Mouse (Mus musculus) lung, embryonic 14.5 days (tissue): Measurements from ENCODE around the gene Mov10l1. TPM values are rescaled to one million over a fixed set of nuclear protein-coding genes. Genes with fewer than 3 reads are reported as not detected.

Experiments used
- ATAC-seq: fragments of 200-750 bp; cut with Nextera tagmentation; 2 replicates; pipeline ENCODE4 v1.8.0; 2017; ENCODE audit warnings: mild to moderate bottlenecking, moderate TSS enrichment, moderate library complexity; ENCODE audit not compliant: insufficient read depth
- DNase-seq: peaks from one replicate; pipeline ENCODE4 v3.0.0-alpha.2; 2015
- H3K27ac ChIP-seq: fragments of 300-500 bp; sonication (generic); 2 replicates; pipeline ENCODE4 v1.5.1; 2014; ENCODE audit warnings: low read depth, mild to moderate bottlenecking, moderate library complexity
- H3K27me3 ChIP-seq: fragments of 300-500 bp; sonication (generic); 2 replicates; pipeline ENCODE4 v1.6.1; 2014; ENCODE audit warnings: low read length, control low read depth; ENCODE audit not compliant: insufficient read depth
- H3K36me3 ChIP-seq: fragments of 300-500 bp; sonication (generic); 2 replicates; pipeline ENCODE4 v1.6.1; 2014; ENCODE audit warnings: control low read depth; ENCODE audit not compliant: insufficient read depth
- H3K4me1 ChIP-seq: fragments of 300-500 bp; sonication (generic); 2 replicates; pipeline ENCODE4 v1.6.1; 2014; ENCODE audit warnings: antibody characterized with exemption, control low read depth; ENCODE audit not compliant: insufficient read depth
- H3K4me2 ChIP-seq: fragments of 300-500 bp; sonication (generic); 2 replicates; pipeline ENCODE4 v1.6.1; 2014; ENCODE audit warnings: mild to moderate bottlenecking
- H3K4me3 ChIP-seq: fragments of 300-500 bp; sonication (generic); 2 replicates; pipeline ENCODE4 v1.5.1; 2014; ENCODE audit warnings: low read depth, low read length
- H3K9ac ChIP-seq: fragments of 300-500 bp; sonication (generic); 2 replicates; pipeline ENCODE4 v1.6.1; 2014
- H3K9me3 ChIP-seq: fragments of 300-500 bp; sonication (generic); 2 replicates; pipeline ENCODE4 v1.6.1; 2016; ENCODE audit warnings: low read depth, low read length, control low read depth
- CTCF ChIP-seq: IDR thresholded peaks from 2 replicates; pipeline ENCODE4 v1.5.1; 2016; ENCODE audit warnings: antibody characterized with exemption, low read depth
- WGBS: fragments of 180-500 bp; shearing (Covaris S2); extraction: QIAGEN DNeasy Blood & Tissue Kit; methylation state at CpG from one replicate; pipeline ENCODE4 v1.1.7; 2014; 5-methylcytosine and 5-hydroxymethylcytosine counted together
- polyA plus RNA-seq: library from polyadenylated mRNA; unstranded; fragments of >200 nt; fragmentation: Nextera tagmentation; extraction: Ambion mirVana; gene quantifications from 2 replicates; pipeline ENCODE4 v1.2.1, GENCODE M21; 2014

Mov10l1 gene
- polyA plus RNA-seq, 1 experiment from 2014 or later = not detected

DNA sequence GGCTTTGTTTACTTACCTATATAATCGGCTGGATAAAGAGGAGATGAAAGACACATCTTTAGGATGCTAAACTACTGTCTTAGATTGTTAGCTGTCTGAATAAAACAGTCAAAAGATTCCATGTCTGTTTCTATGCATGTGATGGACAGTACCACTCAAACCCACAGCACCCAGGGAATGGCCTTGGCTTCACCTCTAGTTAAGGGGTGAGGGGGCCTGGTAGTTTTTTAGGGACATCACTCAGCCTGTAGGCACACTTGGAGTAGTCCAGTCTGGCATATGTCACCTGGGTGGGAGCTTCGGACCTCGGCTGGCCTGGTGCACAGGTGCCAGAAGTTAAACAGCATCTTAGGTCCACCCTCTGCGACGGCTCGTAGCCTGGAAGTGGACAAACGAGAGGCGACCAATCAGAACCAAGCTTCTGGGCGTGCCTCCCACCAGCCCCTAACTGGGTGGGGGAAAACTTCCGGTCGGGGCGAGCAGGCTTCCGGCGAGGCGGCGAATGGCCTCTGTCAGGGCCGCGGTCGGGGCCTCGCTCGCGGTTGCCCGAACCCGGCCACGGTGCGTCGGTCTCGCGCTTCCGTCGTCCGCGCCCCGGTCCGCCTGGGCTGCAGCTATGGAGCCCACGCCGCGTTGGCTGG is 106.0 kb downstream of the Mov10l1 start, which contains the start of gene Selenoo:
TSS of gene Selenoo (plus strand) at position 478 of the 641 bp plus-strand sequence.
- DNase-seq = peak; percentile 95

DNA sequence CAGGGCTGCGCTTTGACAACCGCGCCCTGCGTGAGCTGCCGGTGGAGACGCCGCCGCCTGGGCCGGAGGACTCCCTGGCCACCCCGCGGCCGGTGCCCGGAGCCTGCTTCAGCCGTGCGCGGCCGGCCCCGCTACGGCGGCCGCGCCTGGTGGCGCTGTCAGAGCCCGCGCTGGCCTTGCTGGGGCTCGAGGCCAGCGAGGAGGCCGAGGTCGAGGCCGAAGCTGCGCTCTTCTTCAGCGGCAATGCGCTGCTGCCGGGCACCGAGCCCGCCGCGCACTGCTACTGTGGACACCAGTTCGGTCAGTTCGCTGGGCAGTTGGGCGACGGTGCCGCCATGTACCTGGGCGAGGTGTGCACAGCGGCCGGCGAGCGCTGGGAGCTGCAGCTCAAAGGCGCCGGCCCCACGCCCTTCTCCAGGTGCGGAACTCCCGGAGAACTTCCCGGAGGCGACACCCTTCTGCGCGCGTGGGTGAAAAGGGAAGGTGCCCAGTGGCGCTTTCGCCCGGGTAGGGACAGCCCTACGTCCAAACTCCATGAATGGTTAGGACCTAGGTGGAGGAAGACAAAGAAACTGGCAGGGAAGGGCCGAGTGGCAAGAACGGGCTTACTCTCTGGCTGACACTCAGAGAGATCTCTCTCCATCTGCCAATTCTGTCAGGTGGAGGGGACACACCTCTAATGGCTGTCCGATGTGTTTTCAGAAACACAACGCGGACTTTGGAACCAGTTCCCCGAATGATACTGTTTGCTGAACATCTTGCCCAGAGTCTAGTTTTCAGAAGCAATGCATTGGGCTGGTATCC is 106.7 kb downstream of the Mov10l1 start:
- H3K4me2 ChIP-seq = peak overlapping the region; percentile 97
- peak overlapping the region; percentile 89 for H3K9ac ChIP-seq
- peak overlapping the region; percentile 91 for H3K4me3 ChIP-seq
- WGBS = 3% methylated on average over 59 of the region's 68 CpGs
- DNase-seq (peak; percentile 15), ATAC-seq (peak; percentile 64)
- TF ChIP-seq CTCF = no peak
- peaks cover 4% of the 10 kb centered on the region; the same call in 1 of the 2 replicates for H3K4me1 ChIP-seq
- H3K27me3 ChIP-seq = no peaks in the 10 kb centered on the region
- H3K9me3 ChIP-seq = no peaks in the 10 kb centered on the region
- H3K36me3 ChIP-seq = peaks cover 46% of the 10 kb centered on the region
- H3K27ac ChIP-seq = peak overlapping the region; percentile 58

More for the DNA sequence above, 106.0 kb downstream of the Mov10l1 start, which contains the start of gene Selenoo:
- Histone ChIP-seq H3K9ac (peak within 1 kb of the TSS; percentile 89), H3K27ac (peak within 1 kb of the TSS; percentile 58), H3K9me3 (no peaks in the 10 kb centered on the region), H3K4me3 (peak within 1 kb of the TSS; percentile 91), H3K36me3 (peaks cover 46% of the 10 kb centered on the region), H3K4me2 (peak within 1 kb of the TSS; percentile 97), H3K4me1 (peaks cover 4% of the 10 kb centered on the region; the same call in 1 of the 2 replicates), H3K27me3 (no peaks in the 10 kb centered on the region)
- ATAC-seq = peak; percentile 97
- no peak for TF ChIP-seq CTCF
- WGBS = 2% methylated on average over 38 of the region's 38 CpGs

- H3K36me3 ChIP-seq = peaks cover 46% of the 10 kb centered on the region
- peaks cover 4% of the 10 kb centered on the region; the same call in 1 of the 2 replicates for H3K4me1 ChIP-seq
- H3K9me3 ChIP-seq = no peaks in the 10 kb centered on the region
- H3K4me3 ChIP-seq = no peak overlapping the region
- ATAC-seq (no peak), DNase-seq (no peak)
- 0 out of 2 replicates have a peak overlapping the region, but pooled peaks have one; percentile 4 for H3K4me2 ChIP-seq
- no peak overlapping the region for H3K27ac ChIP-seq
- no peak overlapping the region for H3K9ac ChIP-seq
- H3K27me3 ChIP-seq = no peaks in the 10 kb centered on the region
- TF ChIP-seq CTCF = no peak
- WGBS = 83% methylated on average over 4 of the region's 4 CpGs
Measured at GRCm38 (mm10) chr15:89090662-89091061, 108.0 kb downstream of the Mov10l1 start.

GRCm38 (mm10) chr15:89092181-89092580 is 109.5 kb downstream of the Mov10l1 start:
- H3K9me3 ChIP-seq = no peaks in the 10 kb centered on the region
- no peak overlapping the region for H3K27ac ChIP-seq
- 79% methylated on average over 5 of the region's 5 CpGs for WGBS
- ATAC-seq (no peak), DNase-seq (no peak)
- H3K4me3 ChIP-seq = no peak overlapping the region
- TF ChIP-seq CTCF = no peak
- no peak overlapping the region for H3K4me2 ChIP-seq
- peaks cover 4% of the 10 kb centered on the region; the same call in 1 of the 2 replicates for H3K4me1 ChIP-seq
- H3K36me3 ChIP-seq = peaks cover 48% of the 10 kb centered on the region
- no peaks in the 10 kb centered on the region for H3K27me3 ChIP-seq
- no peak overlapping the region for H3K9ac ChIP-seq

DNA sequence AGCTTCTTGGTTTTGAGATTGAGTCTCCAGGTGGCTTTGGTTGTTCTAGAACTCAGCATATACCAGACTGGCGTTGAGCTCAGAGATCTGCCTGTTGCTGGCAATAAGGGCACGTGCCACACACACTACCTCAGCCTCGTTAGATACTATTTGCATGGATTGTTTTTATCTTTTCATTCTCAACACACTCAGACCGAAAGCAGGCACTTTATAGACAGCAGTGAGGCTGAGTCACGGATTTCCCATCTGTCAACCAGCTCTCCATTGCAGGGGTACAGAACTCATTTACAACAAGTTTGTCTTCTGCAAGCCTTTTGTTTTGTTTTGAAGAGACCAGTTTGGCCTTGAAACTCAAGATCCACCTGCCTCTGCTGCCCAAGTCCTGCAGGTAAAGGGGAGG is 114.7 kb downstream of the Mov10l1 start:
- Histone ChIP-seq H3K36me3 (peaks cover 100% of the 10 kb centered on the region), H3K4me3 (no peak overlapping the region), H3K27me3 (no peaks in the 10 kb centered on the region), H3K9ac (no peak overlapping the region), H3K27ac (no peak overlapping the region), H3K9me3 (no peaks in the 10 kb centered on the region), H3K4me2 (no peak overlapping the region), H3K4me1 (no peaks in the 10 kb centered on the region)
- DNase-seq = no peak
- 88% methylated on average over 5 of the region's 5 CpGs for WGBS
- ATAC-seq = no peak
- no peak for TF ChIP-seq CTCF

- Histone ChIP-seq H3K9ac (no peak overlapping the region), H3K4me3 (no peak overlapping the region), H3K36me3 (peaks cover 99% of the 10 kb centered on the region), H3K4me1 (no peaks in the 10 kb centered on the region), H3K27ac (no peak overlapping the region), H3K9me3 (no peaks in the 10 kb centered on the region), H3K27me3 (no peaks in the 10 kb centered on the region), H3K4me2 (no peak overlapping the region)
- DNase-seq (no peak), ATAC-seq (no peak)
- 90% methylated on average over 7 of the region's 7 CpGs for WGBS
- TF ChIP-seq CTCF = no peak
Measured at GRCm38 (mm10) chr15:89098616-89099015, 115.9 kb downstream of the Mov10l1 start.

DNA sequence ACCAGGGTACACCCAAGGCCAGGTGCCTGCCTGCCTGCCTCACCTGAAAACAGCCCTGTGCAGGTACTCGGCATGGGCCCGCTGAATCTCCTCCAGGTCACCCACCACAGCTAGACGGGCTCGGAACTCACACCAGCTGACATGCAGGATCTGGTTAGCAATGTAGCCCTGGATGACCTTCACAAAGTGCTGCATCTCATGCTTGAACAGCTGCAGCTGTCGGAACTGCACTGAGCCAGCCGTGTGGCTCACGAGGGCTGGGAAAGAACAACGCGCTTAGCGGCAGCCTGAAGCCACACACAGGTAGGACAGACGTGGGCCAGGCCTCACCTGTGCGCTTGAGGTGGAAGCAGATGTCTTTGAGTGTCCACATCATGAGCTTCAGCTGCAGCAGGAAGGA is 118.1 kb downstream of the Mov10l1 start:
- WGBS = 92% methylated on average over 12 of the region's 12 CpGs
- H3K27ac ChIP-seq = no peak overlapping the region
- no peak for ATAC-seq

More for the DNA sequence above, 118.1 kb downstream of the Mov10l1 start:
- H3K27me3 ChIP-seq = no peaks in the 10 kb centered on the region
- H3K36me3 ChIP-seq = peaks cover 99% of the 10 kb centered on the region
- no peaks in the 10 kb centered on the region for H3K9me3 ChIP-seq
- DNase-seq = no peak
- no peak overlapping the region for H3K4me3 ChIP-seq
- no peak overlapping the region for H3K4me2 ChIP-seq
- no peak overlapping the region for H3K9ac ChIP-seq
- no peak for TF ChIP-seq CTCF
- no peaks in the 10 kb centered on the region for H3K4me1 ChIP-seq
